Mouse (Mus musculus): ENCODE data around the gene Etl4. TPM values are rescaled to one million over a fixed set of nuclear protein-coding genes. Genes with fewer than 3 reads are reported as not detected.

Etl4 gene
- polyA plus RNA-seq, 1 experiment = not detected

DNA sequence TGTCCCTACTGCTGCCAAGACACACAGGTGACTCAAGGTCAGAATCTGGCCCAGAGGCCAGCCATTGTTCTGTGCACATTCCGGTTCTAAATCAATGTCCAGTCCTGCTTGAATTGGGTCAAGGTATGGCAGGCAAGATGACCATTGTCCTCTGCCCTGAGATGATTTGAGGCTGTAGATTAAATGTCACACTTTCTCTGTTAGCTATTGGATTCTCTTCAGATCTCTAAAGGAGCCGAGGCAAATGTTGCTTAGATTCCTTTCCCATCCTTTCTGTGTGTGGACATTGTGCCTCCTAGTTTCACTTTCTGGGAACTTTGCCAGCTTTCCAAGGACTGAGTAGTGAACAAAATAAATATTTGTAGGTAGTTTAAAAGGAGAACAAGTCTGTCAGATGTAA is 608.9 kb downstream of the Etl4 start:
- Histone ChIP-seq H3K4me1 (ENCODE audit: control insufficient read depth) (no peaks in the 10 kb centered on the region), H3K27me3 (ENCODE audit: control insufficient read depth) (peaks cover 25% of the 10 kb centered on the region), H3K9me3 (ENCODE audit: control insufficient read depth, low read length) (no peaks in the 10 kb centered on the region), H3K36me3 (ENCODE audit: control insufficient read depth) (no peaks in the 10 kb centered on the region), H3K4me3 (replicated peaks) (no peak overlapping the region)
- TF ChIP-seq GATA1 (IDR thresholded peaks at IDR 0.05; ENCODE audit: low read length) (no peak), TAL1 (IDR thresholded peaks at IDR 0.05; ENCODE audit: low read length) (no peak)

DNA sequence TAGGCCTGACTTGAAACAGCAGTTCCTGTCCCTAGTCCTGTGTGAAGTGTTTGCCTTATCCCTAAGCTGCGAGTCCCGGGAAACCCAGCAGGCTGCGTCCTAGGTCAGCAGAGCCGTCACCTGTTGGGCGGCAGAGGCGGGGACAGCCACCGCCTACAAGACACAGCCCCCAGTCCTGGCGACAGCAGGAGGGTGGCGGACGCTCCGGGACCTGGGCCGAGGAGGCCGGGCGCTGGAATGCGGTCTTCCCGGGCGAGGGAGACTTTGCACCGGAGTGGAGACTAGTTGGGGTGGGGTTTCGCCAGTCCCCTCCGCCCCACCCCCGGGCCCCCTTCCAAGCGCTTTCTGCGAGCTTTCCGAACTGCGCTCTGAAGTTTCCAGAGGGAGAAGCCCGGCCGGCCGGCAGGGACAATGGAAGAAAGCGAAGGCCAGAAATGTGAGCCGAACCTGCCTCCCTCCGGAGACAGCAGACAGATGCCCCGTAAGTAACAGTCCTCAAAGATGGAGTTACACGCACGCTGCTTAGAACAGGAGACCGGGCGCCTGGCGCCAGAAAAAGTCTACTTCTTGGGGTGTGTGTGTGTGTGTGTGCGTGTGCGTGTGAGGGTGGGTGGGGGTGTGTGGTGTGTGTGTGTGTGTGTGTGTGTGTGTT is 610.0 kb downstream of the Etl4 start:
- Histone ChIP-seq H3K4me3 (replicated peaks) (peak overlapping the region; percentile 30), H3K27me3 (ENCODE audit: control insufficient read depth) (peaks cover 25% of the 10 kb centered on the region), H3K36me3 (ENCODE audit: control insufficient read depth) (no peaks in the 10 kb centered on the region), H3K4me1 (ENCODE audit: control insufficient read depth) (no peaks in the 10 kb centered on the region), H3K9me3 (ENCODE audit: control insufficient read depth, low read length) (no peaks in the 10 kb centered on the region)
- TF ChIP-seq GATA1 (IDR thresholded peaks at IDR 0.05; ENCODE audit: low read length) (no peak), TAL1 (IDR thresholded peaks at IDR 0.05; ENCODE audit: low read length) (no peak)

DNA sequence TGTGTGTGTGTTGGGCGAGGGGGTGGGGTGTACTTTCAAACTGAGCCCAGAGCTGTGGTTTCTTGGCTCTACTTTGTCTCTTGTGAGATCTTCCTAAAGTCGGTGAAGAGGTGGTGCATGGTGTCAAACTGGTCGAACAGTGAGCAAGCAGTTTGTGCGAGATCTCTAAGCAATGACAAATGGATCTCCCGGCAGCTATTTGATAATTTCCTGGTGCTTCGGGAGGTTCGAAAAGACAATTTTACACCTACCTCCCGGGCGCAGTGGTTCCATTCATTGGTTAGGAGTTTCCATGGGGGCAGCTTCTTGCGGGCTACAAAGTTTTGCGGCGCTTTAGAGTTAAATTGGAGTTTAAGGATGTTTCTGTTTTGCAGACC is 610.5 kb downstream of the Etl4 start:
- H3K9me3 ChIP-seq (ENCODE audit: control insufficient read depth, low read length) = no peaks in the 10 kb centered on the region
- TF ChIP-seq GATA1 (IDR thresholded peaks at IDR 0.05; ENCODE audit: low read length) (no peak), TAL1 (IDR thresholded peaks at IDR 0.05; ENCODE audit: low read length) (no peak)
- H3K36me3 ChIP-seq (ENCODE audit: control insufficient read depth) = no peaks in the 10 kb centered on the region
- peaks cover 25% of the 10 kb centered on the region for H3K27me3 ChIP-seq (ENCODE audit: control insufficient read depth)
- H3K4me3 ChIP-seq (replicated peaks) = peak overlapping the region; percentile 17
- no peaks in the 10 kb centered on the region for H3K4me1 ChIP-seq (ENCODE audit: control insufficient read depth)

DNA sequence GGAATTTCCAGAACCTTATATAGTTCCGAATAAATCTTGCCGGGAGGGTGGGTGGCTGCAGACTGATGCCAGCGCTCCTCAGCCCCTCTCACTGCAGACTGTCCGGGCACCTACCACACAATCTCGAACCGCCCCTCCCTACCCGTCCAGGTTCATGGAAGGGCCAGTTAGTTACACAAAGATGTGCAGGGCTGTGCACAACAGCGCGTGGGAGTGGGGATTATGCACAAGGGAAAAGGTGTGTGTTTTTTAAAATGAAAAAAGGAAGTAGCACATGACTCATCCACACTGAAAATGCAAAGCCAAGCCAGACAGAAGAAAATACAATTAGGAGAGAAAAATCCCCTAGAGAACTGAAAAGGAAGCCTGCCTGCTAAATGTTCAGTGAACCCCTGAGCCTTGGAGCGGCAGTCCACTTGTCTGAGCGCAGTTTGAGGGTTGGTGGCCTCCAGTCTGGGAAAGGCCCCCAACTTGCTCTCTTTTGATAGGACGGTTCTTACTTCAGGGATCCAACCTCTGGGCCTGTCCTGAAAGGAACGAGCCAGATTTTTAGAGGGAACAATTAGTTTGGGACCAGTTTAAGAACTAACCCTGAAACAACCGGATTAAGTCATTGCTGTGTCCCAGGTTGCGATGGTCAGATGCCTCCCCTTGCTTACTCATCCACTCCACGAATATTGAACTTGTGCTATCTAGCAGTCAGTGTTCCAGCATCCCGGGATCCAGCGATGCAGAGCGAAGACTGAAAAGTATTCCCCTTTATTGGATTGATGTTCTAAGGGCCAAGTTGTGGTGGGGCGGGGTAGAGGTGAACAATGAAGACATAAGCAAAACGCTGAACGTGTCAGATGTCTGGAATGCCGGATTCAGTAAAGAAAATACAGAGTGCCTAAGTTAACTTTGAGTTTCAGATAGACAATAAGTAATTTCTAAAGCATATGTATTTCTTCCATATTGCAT is 611.3 kb downstream of the Etl4 start:
- TF ChIP-seq TAL1 (IDR thresholded peaks at IDR 0.05; ENCODE audit: low read length) (no peak), GATA1 (IDR thresholded peaks at IDR 0.05; ENCODE audit: low read length) (no peak)
- H3K4me3 ChIP-seq (replicated peaks) = no peak overlapping the region

DNA sequence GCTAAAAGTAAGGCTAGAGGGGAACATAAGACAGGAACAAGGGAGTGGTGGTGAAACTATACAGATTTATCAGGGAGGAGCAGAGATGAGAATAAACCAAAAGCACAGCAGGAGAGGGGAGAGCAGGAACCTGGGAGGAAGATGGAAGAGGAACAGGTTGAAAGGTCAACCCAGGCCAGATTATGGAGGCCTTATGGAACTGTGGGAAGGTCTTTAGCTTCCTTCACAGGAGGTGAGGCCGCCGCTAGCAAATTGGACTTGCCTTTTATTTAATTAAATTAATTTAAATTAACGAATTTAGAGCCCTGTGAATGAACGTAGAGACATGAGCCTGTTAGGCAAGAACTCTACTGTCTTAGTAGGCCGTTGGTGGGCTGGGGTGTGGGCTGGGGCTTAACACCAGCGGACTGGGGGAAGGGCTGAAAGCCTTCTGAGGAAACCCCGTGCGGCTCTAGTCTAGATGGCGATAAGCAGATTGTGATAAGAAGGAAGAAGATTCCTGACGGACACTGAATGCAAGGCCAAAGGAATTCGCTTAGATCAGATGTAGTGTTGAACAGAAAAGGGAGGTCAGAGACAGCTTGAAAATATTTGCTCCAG is 612.2 kb downstream of the Etl4 start:
- Histone ChIP-seq H3K4me1 (ENCODE audit: control insufficient read depth) (no peaks in the 10 kb centered on the region), H3K36me3 (ENCODE audit: control insufficient read depth) (no peaks in the 10 kb centered on the region), H3K4me3 (replicated peaks) (no peak overlapping the region), H3K27me3 (ENCODE audit: control insufficient read depth) (peaks cover 25% of the 10 kb centered on the region), H3K9me3 (ENCODE audit: control insufficient read depth, low read length) (no peaks in the 10 kb centered on the region)
- no peak for TF ChIP-seq TAL1 (IDR thresholded peaks at IDR 0.05; ENCODE audit: low read length)
- TF ChIP-seq GATA1 (IDR thresholded peaks at IDR 0.05; ENCODE audit: low read length) = no peak

More for the DNA sequence above, 611.3 kb downstream of the Etl4 start:
- H3K36me3 ChIP-seq (ENCODE audit: control insufficient read depth) = no peaks in the 10 kb centered on the region
- H3K9me3 ChIP-seq (ENCODE audit: control insufficient read depth, low read length) = no peaks in the 10 kb centered on the region
- peaks cover 25% of the 10 kb centered on the region for H3K27me3 ChIP-seq (ENCODE audit: control insufficient read depth)
- no peaks in the 10 kb centered on the region for H3K4me1 ChIP-seq (ENCODE audit: control insufficient read depth)

DNA sequence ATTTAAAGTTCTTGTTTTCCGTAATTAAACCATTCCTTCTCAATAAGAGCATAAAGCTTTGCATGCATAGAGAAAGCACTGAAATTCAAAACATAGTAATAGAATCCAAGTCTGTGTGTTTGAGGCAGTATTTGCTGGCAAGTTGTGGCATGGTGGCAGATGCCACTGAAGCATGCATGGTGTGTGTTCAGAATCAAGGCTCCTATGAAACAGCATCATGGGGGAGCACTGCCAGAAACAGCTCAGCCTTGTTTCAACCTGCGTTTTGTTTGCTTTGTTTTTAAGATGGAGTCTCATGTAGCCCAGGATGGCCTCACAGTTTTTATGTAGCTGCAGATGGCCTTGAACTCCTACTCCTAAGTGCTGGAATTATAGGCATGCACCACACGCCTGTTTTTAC is 614.1 kb downstream of the Etl4 start:
- no peak overlapping the region for H3K4me3 ChIP-seq (replicated peaks)
- H3K4me1 ChIP-seq (ENCODE audit: control insufficient read depth) = no peaks in the 10 kb centered on the region
- H3K27me3 ChIP-seq (ENCODE audit: control insufficient read depth) = peaks cover 23% of the 10 kb centered on the region
- no peak for TF ChIP-seq GATA1 (IDR thresholded peaks at IDR 0.05; ENCODE audit: low read length)
- no peak for TF ChIP-seq TAL1 (IDR thresholded peaks at IDR 0.05; ENCODE audit: low read length)
- no peaks in the 10 kb centered on the region for H3K36me3 ChIP-seq (ENCODE audit: control insufficient read depth)
- H3K9me3 ChIP-seq (ENCODE audit: control insufficient read depth, low read length) = no peaks in the 10 kb centered on the region

DNA sequence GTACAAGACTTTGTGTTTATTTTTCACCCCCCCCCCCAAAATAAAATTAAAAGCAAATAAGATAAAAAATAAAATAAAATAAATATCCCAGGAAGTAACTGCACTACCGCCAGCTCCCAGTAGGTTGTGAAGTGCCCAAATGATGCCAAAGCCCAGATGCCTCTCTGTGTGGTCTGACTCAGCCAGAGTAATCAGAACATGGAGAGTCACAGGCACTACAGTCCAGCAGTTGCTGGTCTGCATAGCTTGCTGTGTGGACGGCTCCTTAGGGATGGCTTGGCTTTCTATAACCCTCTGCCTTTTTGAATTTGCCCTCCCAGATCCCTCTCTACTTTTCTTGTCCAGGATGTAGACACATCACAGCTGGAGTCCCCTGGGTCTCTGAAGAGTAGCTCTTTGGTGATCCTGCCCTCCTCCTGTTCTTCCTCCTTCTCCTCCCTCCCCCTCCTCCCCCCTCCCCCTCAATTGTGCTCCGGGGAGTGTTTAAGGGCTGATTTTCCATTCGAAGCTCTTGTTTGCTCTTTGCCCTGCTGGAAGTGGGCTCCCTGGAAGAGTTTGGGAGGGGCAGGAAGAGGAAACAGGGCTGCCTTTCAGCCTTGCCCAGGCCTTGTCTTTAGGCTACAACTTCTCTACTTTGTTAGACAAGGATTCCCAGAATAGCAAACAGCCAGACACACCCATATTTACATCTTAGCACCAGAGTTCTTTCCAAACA is 616.5 kb downstream of the Etl4 start:
- no peaks in the 10 kb centered on the region; the same call in 1 of the 2 replicates for H3K36me3 ChIP-seq (ENCODE audit: control insufficient read depth)
- no peak for TF ChIP-seq TAL1 (IDR thresholded peaks at IDR 0.05; ENCODE audit: low read length)
- no peak for TF ChIP-seq GATA1 (IDR thresholded peaks at IDR 0.05; ENCODE audit: low read length)
- H3K4me1 ChIP-seq (ENCODE audit: control insufficient read depth) = no peaks in the 10 kb centered on the region
- H3K27me3 ChIP-seq (ENCODE audit: control insufficient read depth) = peaks cover 3% of the 10 kb centered on the region
- H3K4me3 ChIP-seq (replicated peaks) = no peak overlapping the region
- H3K9me3 ChIP-seq (ENCODE audit: control insufficient read depth, low read length) = no peaks in the 10 kb centered on the region

DNA sequence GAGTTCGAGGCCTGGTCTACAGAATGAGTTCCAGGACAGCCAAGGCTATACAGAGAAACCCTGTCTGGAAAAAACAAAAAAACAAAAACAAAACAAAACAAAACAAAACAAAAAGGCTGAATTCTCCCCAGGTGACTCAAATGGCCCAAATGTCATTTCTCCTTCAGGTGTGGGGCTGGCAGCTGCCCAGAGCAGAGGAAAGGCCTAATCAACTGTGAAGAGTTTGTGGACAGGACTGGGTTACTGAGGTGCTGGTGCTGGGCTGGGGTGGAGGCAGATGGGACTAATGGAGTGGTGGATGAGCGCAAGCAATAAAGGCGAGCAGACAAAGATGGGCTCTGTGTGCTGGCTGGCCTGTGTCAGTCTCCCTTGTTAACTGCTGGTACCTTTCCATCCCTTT is 617.3 kb downstream of the Etl4 start:
- no peaks in the 10 kb centered on the region for H3K9me3 ChIP-seq (ENCODE audit: control insufficient read depth, low read length)
- TF ChIP-seq TAL1 (IDR thresholded peaks at IDR 0.05; ENCODE audit: low read length) (no peak), GATA1 (IDR thresholded peaks at IDR 0.05; ENCODE audit: low read length) (no peak)
- H3K27me3 ChIP-seq (ENCODE audit: control insufficient read depth) = no peaks in the 10 kb centered on the region
- H3K4me3 ChIP-seq (replicated peaks) = no peak overlapping the region
- H3K36me3 ChIP-seq (ENCODE audit: control insufficient read depth) = no peaks in the 10 kb centered on the region; the same call in 1 of the 2 replicates
- H3K4me1 ChIP-seq (ENCODE audit: control insufficient read depth) = no peaks in the 10 kb centered on the region

Data from erythroblast, embryonic 14.5 days (primary cell).